Mouse (Mus musculus): Measurements from ENCODE around the gene Rpa2.

Gene Rpa2

GRCm38 (mm10) chr4:132767914-132768876 is at the start of gene Rpa2:
TSS of gene Rpa2 (plus strand) at chr4:132768332.
- peak; percentile 98 for DNase-seq (ENCODE audit: low read depth, low spot score)

- DNase-seq (ENCODE audit: low read depth, low spot score) = no peak
Observed at GRCm38 (mm10) chr4:132728233-132728632, 39.9 kb upstream of the Rpa2 start.

GRCm38 (mm10) chr4:132731616-132732015 is 36.5 kb upstream of the Rpa2 start:
- DNase-seq (ENCODE audit: low read depth, low spot score) = no peak

GRCm38 (mm10) chr4:132732148-132732684 is 35.9 kb upstream of the Rpa2 start, which contains the start of gene Xkr8:
TSS of gene Xkr8 (minus strand) at chr4:132732546.
- DNase-seq (ENCODE audit: low read depth, low spot score) = peak; percentile 74

GRCm38 (mm10) chr4:132733071-132733770 is 34.9 kb upstream of the Rpa2 start:
- DNase-seq (ENCODE audit: low read depth, low spot score) = no peak

DNA sequence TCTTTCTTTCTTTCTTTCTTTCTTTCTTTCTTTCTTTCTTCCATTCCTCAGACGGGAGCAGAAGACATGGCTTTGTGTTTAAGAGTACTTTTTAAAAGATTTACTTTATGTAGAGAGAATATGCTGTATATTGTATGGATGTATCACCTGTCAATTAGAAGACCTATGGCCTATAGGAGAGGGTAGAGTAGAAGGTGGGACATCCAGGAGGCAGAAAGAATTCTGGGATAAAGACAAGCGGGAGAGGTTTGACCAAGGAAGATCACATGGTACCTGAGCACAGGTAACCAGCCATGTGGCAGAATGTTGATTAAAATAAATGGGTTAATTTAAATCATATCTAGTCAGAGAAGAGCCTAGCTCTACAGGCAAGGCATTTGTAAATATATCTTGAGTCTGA is 33.4 kb upstream of the Rpa2 start:
- no peak for DNase-seq (ENCODE audit: low read depth, low spot score)

GRCm38 (mm10) chr4:132735389-132735788 is 32.7 kb upstream of the Rpa2 start:
- no peak for DNase-seq (ENCODE audit: low read depth, low spot score)

- DNase-seq (ENCODE audit: low read depth, low spot score) = no peak
Observed at GRCm38 (mm10) chr4:132735894-132736293, 32.2 kb upstream of the Rpa2 start.

DNA sequence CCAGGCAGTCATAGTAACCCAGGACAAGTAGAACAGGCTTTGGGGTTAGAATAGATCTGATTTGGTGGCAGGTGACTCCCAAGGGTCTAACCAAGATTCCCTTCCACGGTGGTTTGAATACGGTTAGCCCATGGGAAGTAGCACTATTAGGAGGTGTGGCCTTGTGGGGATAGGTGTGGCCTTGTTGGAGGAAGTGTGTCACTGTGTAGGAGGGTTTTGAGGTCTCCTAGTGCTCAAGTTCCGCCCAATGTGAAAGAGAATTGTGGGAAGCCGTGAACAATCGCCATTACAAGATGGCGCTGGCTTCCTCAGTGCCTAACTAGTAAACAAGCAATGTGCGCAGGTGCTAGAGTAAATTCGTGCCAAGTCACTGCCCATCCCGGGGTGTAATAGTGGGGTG is 31.0 kb upstream of the Rpa2 start:
- peak; percentile 77 for DNase-seq (ENCODE audit: low read depth, low spot score)

DNA sequence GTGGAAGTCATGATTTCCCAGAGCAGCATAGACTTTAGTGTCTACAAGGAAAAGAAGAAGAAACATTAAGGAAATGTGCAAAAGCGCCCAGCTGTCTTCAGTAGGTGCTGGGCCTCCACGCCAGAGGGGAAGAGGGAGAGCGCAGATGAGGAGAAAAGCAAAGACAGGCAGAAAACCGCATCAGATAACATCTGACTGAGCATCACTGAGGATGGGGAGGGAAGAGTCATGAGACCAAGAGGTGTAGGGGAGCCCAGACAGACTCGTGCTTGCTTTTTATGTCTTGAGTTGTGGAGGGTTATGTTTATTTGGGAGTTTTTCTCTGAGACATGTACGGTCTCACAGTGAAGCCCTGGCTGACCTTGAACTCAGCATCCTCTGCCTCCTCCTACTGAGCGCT is 26.6 kb upstream of the Rpa2 start:
- DNase-seq (ENCODE audit: low read depth, low spot score) = no peak

GRCm38 (mm10) chr4:132743992-132744911 is 23.9 kb upstream of the Rpa2 start:
- no peak for DNase-seq (ENCODE audit: low read depth, low spot score)

GRCm38 (mm10) chr4:132746911-132747517 is 21.1 kb upstream of the Rpa2 start:
- DNase-seq (ENCODE audit: low read depth, low spot score) = no peak

- no peak for DNase-seq (ENCODE audit: low read depth, low spot score)
Observed at GRCm38 (mm10) chr4:132747664-132748259, 20.4 kb upstream of the Rpa2 start.

DNA sequence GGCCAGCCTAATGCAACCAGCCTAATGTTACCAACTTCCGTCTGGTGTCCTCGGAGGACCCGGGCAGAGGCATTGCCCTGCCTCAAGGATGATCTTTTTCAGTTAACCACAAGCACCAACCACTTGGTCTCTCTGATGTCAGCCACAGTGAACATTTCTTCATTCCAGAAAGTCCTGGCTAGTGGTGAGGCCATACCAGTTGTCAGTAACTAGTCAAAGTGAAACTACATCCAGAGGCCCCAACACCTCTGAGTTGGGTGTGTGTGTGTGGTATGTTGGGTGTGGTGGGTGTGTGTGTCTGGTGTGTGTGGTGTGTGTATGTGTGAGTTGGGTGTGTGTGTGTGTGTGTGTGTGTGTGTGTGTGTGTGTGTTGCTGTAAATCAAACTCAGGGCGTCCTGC is 19.4 kb upstream of the Rpa2 start:
- no peak for DNase-seq (ENCODE audit: low read depth, low spot score)

- no peak for DNase-seq (ENCODE audit: low read depth, low spot score)
Observed at GRCm38 (mm10) chr4:132749258-132749982, 18.7 kb upstream of the Rpa2 start.

DNA sequence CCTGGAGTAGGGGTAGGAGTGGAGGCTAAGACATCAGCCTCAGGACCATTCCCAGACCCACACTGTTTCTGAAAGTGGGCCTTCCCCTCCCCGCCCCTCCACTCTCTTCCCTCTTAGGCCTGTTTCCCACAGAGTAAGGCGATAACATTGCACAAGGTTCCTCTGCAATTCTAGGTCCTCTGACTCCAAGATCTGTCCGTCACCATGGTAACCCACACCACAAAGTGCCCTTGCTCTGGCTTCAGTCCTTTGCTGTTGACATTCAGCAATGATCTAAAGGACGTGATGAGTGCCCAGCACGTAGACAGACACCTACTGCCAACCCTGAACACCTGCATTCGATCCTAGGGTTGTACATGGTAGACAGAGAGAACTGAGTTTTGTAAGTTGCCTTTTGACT is 15.1 kb upstream of the Rpa2 start:
- no peak for DNase-seq (ENCODE audit: low read depth, low spot score)

GRCm38 (mm10) chr4:132756974-132757373 is 11.2 kb upstream of the Rpa2 start, which contains the start of gene Smpdl3b:
TSS of gene Smpdl3b (minus strand) at chr4:132757252.
- DNase-seq (ENCODE audit: low read depth, low spot score) = no peak

DNA sequence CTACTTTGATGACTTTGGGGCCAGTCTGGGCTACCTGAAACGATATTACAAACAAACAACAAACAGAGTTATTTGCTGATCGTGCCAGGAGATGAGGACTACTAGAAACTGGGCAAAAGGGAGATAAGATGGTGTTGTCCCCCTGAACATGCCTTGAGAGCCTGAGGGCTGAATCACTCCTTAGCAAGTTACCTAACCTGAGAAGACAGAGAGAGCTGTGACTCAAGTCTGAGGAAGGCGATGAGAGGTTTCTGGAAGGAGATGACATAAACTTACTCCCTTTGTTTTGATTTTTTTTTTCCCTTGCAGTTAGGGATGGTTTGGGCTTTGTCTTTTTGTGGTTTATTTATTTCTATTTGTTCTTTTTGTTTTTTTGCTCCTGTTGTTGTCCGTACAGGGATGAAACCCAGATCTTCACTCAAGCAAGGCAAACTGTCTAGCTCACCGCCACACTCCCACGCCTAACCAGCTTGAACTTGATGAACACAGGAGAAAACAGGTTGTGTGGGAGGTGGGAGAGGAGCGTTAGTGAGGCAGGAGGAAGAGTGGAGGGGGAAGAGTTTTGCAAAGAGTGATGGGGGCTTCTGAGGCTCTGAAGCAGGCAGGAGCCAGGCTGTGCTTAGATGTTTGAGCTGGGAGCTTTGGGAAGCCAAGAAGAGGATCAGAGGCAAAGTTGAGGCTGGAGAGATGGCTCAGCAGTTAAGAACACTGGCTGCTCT is 10.3 kb upstream of the Rpa2 start:
- DNase-seq (ENCODE audit: low read depth, low spot score) = no peak

- no peak for DNase-seq (ENCODE audit: low read depth, low spot score)
Observed at GRCm38 (mm10) chr4:132760296-132760695, 7.8 kb upstream of the Rpa2 start.
